Mouse (Mus musculus): ENCODE measurements around the gene Kcnmb4. TPM values are rescaled to one million over a fixed set of nuclear protein-coding genes. Genes with fewer than 3 reads are reported as not detected.
A peak's percentile ranks its signal among the peaks of the same experiment; 100 is the strongest.

Gene Kcnmb4
- total and polyA plus RNA-seq, 3 experiments = 0.18 to 0.82 (median 0.41) TPM

- no peak overlapping the region for H3K4me3 ChIP-seq
- H3K79me2 ChIP-seq (replicated peaks; ENCODE audit: control insufficient read depth, insufficient read depth, low read length) = no peaks in the 10 kb centered on the region
- intact Hi-C loops (cut with DNase I) = no loop called here
- H3K27ac ChIP-seq = no peak overlapping the region
- peak in 1 of 2 experiments; percentile 1 for DNase-seq
- no peaks in the 10 kb centered on the region for H3K27me3 ChIP-seq (ENCODE audit: control insufficient read depth, insufficient read depth, low read length)
- TF ChIP-seq CTCF (IDR thresholded peaks at IDR 0.05) = no peak
- H3K36me3 ChIP-seq (ENCODE audit: control insufficient read depth, insufficient read depth, low read length) = no peaks in the 10 kb centered on the region
- no peak overlapping the region for H3K9ac ChIP-seq (ENCODE audit: low read depth, low read length)
- no peaks in the 10 kb centered on the region for H3K4me1 ChIP-seq (ENCODE audit: control insufficient read depth, insufficient read depth, low read length)
- 94% methylated on average over 12 of the region's 12 CpGs for WGBS
Observed at GRCm38 (mm10) chr10:116448166-116448565, 25.5 kb downstream of the Kcnmb4 start.

GRCm38 (mm10) chr10:116447176-116447575, 26.5 kb downstream of the Kcnmb4 start:
- H3K4me3 ChIP-seq = no peak overlapping the region
- no peak overlapping the region for H3K9ac ChIP-seq (ENCODE audit: low read depth, low read length)
- H3K79me2 ChIP-seq (replicated peaks; ENCODE audit: control insufficient read depth, insufficient read depth, low read length) = no peaks in the 10 kb centered on the region
- WGBS = 87% methylated on average over 9 of the region's 9 CpGs
- no peaks in the 10 kb centered on the region for H3K4me1 ChIP-seq (ENCODE audit: control insufficient read depth, insufficient read depth, low read length)
- intact Hi-C loops (cut with DNase I) = no loop called here
- no peaks in the 10 kb centered on the region for H3K36me3 ChIP-seq (ENCODE audit: control insufficient read depth, insufficient read depth, low read length)
- DNase-seq = no peak
- no peak for TF ChIP-seq EP300 (IDR thresholded peaks at IDR 0.05; ENCODE audit: insufficient read depth, low read depth, low read length)
- no peak for TF ChIP-seq CTCF (IDR thresholded peaks at IDR 0.05)
- no peak for TF ChIP-seq POLR2A (IDR thresholded peaks at IDR 0.05; ENCODE audit: insufficient read depth, low read depth, low read length)
- no peak overlapping the region for H3K27ac ChIP-seq
- no peaks in the 10 kb centered on the region for H3K27me3 ChIP-seq (ENCODE audit: control insufficient read depth, insufficient read depth, low read length)

- WGBS = 55% methylated on average over 11 of the region's 12 CpGs
- Histone ChIP-seq H3K27ac (no peak overlapping the region), H3K79me2 (replicated peaks; ENCODE audit: control insufficient read depth, insufficient read depth, low read length) (no peaks in the 10 kb centered on the region), H3K36me3 (ENCODE audit: control insufficient read depth, insufficient read depth, low read length) (no peaks in the 10 kb centered on the region), H3K4me1 (ENCODE audit: control insufficient read depth, insufficient read depth, low read length) (no peaks in the 10 kb centered on the region), H3K9ac (ENCODE audit: low read depth, low read length) (no peak overlapping the region), H3K27me3 (ENCODE audit: control insufficient read depth, insufficient read depth, low read length) (no peaks in the 10 kb centered on the region), H3K4me3 (no peak overlapping the region)
- intact Hi-C loops (cut with DNase I) = no loop called here
- DNase-seq = no peak
- TF ChIP-seq CTCF (IDR thresholded peaks at IDR 0.05) (no peak), POLR2A (IDR thresholded peaks at IDR 0.05; ENCODE audit: insufficient read depth, low read depth, low read length) (no peak)
Observed at GRCm38 (mm10) chr10:116446040-116446439, 27.6 kb downstream of the Kcnmb4 start.

- Histone ChIP-seq H3K4me3 (no peak overlapping the region), H3K27ac (no peak overlapping the region), H3K27me3 (ENCODE audit: control insufficient read depth, insufficient read depth, low read length) (no peaks in the 10 kb centered on the region), H3K79me2 (replicated peaks; ENCODE audit: control insufficient read depth, insufficient read depth, low read length) (no peaks in the 10 kb centered on the region), H3K4me1 (ENCODE audit: control insufficient read depth, insufficient read depth, low read length) (no peaks in the 10 kb centered on the region), H3K36me3 (ENCODE audit: control insufficient read depth, insufficient read depth, low read length) (no peaks in the 10 kb centered on the region), H3K9ac (ENCODE audit: low read depth, low read length) (no peak overlapping the region)
- TF ChIP-seq POLR2A (IDR thresholded peaks at IDR 0.05; ENCODE audit: insufficient read depth, low read depth, low read length) (no peak), CTCF (IDR thresholded peaks at IDR 0.05) (no peak), EP300 (IDR thresholded peaks at IDR 0.05; ENCODE audit: insufficient read depth, low read depth, low read length) (no peak)
- peak in 1 of 2 experiments; percentile 2 for DNase-seq
- intact Hi-C loops (cut with DNase I) = no loop called here
- 93% methylated on average over 8 of the region's 8 CpGs for WGBS
Observed at GRCm38 (mm10) chr10:116444826-116445225, 28.9 kb downstream of the Kcnmb4 start.

- Histone ChIP-seq H3K27me3 (ENCODE audit: control insufficient read depth, insufficient read depth, low read length) (no peaks in the 10 kb centered on the region), H3K4me3 (no peak overlapping the region), H3K36me3 (ENCODE audit: control insufficient read depth, insufficient read depth, low read length) (no peaks in the 10 kb centered on the region), H3K79me2 (replicated peaks; ENCODE audit: control insufficient read depth, insufficient read depth, low read length) (no peaks in the 10 kb centered on the region), H3K4me1 (ENCODE audit: control insufficient read depth, insufficient read depth, low read length) (no peaks in the 10 kb centered on the region), H3K27ac (no peak overlapping the region), H3K9ac (ENCODE audit: low read depth, low read length) (no peak overlapping the region)
- peak in 1 of 2 experiments; percentile 1 for DNase-seq
- intact Hi-C loops (cut with DNase I) = no loop called here
- TF ChIP-seq POLR2A (IDR thresholded peaks at IDR 0.05; ENCODE audit: insufficient read depth, low read depth, low read length) (no peak), CTCF (IDR thresholded peaks at IDR 0.05) (no peak), EP300 (IDR thresholded peaks at IDR 0.05; ENCODE audit: insufficient read depth, low read depth, low read length) (no peak)
- 93% methylated on average over 10 of the region's 10 CpGs for WGBS
Observed at GRCm38 (mm10) chr10:116444371-116444770, 29.3 kb downstream of the Kcnmb4 start.

- no peaks in the 10 kb centered on the region for H3K4me1 ChIP-seq (ENCODE audit: control insufficient read depth, insufficient read depth, low read length)
- H3K79me2 ChIP-seq (replicated peaks; ENCODE audit: control insufficient read depth, insufficient read depth, low read length) = no peaks in the 10 kb centered on the region
- no peak for TF ChIP-seq CTCF (IDR thresholded peaks at IDR 0.05)
- TF ChIP-seq EP300 (IDR thresholded peaks at IDR 0.05; ENCODE audit: insufficient read depth, low read depth, low read length) = no peak
- TF ChIP-seq POLR2A (IDR thresholded peaks at IDR 0.05; ENCODE audit: insufficient read depth, low read depth, low read length) = no peak
- H3K9ac ChIP-seq (ENCODE audit: low read depth, low read length) = no peak overlapping the region
- H3K27me3 ChIP-seq (ENCODE audit: control insufficient read depth, insufficient read depth, low read length) = no peaks in the 10 kb centered on the region
- 91% methylated on average over 7 of the region's 7 CpGs for WGBS
- intact Hi-C loops (cut with DNase I) = no loop called here
- H3K36me3 ChIP-seq (ENCODE audit: control insufficient read depth, insufficient read depth, low read length) = no peaks in the 10 kb centered on the region
- DNase-seq = no peak
- H3K27ac ChIP-seq = no peak overlapping the region
- H3K4me3 ChIP-seq = no peak overlapping the region
Observed at GRCm38 (mm10) chr10:116440946-116441345, 32.7 kb downstream of the Kcnmb4 start.
